Mouse (Mus musculus): Measurements from ENCODE around the gene Cnst.

The Cnst gene

DNA sequence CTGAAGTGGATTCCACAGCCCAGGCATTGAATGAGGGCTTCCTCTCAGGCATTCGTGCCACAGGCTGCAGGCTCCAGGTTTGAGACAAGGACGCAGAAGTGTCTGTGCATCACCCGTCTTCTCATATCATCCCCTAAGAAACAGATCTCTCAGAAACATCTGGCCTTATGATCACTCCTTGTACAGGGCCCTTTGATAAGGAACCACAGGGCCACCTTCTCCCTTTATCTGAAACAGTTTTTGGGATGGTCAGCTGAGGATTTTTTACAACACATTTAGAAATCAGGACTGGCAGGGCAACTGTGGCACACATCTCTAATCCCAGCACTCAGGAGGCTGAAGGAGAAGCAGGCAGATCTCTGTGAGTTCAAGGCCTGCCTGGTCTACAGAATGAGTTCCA, 103.2 kb downstream of the Cnst start:
- no peak for DNase-seq

DNA sequence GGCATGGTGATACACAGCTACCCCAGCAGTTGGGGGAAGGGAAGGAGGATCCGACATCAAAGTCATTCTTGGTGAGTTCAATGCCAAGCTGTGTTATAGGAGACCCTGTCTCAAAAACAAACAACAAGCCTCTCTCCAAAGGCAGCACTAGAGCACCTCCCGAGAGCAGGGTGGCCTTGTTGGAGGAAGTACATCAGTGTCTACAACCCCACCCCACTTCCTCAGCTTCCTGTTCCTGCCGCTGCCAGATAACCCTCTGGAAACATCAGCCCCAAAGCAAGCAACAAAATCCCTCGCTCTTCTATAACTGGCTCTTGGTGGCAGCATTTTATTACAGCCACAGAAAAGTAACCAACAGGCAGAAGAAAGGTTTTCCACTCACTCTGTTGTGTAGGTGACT, 104.1 kb downstream of the Cnst start:
- no peak for DNase-seq

DNA sequence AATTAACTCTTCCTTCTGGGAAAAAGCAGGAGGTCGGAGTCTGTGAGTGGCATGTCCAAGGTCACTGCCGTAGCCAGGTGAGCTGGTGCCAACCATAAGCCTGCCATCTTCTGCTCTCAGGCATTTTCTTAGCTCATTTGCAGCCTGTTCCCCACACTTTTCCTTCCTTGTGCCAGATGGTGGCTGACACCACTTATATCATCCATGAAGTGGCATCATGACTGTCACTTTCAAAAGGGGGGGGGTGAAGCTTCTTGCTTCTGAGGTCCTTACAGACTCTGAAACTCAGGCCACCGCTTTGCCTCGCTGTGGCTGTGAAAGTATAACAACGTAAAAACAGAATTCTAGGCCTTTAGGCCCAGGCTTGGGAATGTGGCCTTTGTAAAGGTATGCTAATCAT, 105.1 kb downstream of the Cnst start:
- no peak for DNase-seq

DNA sequence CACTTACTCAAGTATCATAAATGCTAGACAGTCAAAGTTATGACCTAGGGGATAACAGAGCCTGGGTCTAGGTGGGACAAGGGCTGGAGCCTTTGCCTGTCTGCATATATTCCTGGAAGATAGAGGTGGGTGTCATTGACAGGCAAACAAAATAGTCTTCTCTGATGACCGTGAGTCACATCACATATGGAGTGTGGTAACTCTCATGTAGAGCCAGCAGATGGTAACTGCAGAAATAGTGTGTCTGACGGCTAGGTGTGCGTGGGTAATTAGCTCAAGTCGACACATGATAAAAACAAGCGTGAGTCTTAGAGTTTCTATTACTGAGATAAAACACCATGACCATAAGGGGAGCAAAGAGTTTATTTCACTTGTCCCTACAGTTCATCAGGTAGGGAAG, 116.9 kb downstream of the Cnst start:
- DNase-seq: no peak

DNA sequence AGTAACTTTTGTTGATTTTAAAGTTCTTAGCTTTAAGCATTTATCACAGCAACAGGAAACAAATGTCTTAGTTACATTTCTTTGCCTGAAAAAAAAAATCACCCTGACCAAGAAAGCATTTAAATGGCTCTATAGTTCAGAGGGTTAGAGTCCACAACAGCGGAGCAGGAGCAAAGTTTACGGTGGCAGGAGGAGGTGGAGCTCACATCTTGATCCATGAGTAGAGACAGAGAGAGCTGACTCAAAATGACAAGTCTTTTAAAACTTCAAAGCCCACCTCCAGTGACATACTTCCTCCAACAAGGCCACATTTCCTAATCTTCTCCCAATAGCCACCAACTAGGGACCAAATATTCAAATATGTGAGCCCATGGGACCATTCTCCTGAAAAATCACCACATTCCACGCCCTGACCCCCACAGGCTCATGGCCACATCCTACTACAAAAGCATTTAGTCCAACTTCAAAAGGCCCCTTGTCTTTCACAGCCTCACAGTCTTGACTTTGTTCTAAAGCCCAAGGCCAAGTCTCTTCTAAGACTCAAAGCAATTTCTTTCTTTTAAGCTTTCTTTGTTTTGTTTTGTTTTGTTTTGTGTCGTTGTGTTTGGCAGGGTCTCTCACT, 118.2 kb downstream of the Cnst start:
- no peak for DNase-seq

DNA sequence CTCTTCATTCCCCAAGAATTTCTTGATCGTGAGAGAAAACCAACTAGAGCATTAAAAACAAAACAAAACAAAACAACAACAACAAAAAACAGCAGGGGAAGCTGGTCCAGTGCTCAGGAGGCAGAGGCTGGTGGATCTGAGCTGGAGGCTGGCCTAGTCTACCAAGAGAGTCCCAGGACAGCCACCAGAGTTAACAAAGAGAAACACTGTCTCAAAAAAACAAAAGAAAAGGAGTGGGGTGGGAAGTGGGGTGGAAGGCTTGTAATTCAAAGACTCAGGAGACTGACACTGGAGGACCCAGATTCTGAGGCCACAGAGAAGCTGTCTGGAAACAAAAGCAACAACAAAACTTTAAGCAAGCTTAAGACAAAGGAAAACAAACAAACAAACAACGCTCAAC, 120.8 kb downstream of the Cnst start:
- DNase-seq: no peak

DNA sequence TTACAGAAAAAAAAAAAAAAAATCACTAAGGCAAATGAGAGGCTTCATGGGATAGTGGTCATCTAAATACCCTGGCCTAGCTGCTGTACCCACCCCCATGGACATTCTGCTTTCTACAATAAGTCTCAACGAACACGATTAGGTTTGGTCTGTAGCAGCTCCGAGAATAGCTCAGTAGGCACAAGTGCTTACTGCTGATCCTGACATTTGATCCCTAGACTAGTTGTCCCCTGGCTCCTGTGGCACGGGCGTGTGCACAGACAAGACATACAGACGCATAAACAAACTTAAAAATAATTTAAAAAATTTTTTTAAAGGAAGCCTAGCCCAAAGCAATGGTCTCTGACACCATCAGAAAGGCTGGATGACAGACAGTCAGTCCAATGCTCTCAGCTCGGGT, 121.3 kb downstream of the Cnst start:
- no peak for DNase-seq

DNA sequence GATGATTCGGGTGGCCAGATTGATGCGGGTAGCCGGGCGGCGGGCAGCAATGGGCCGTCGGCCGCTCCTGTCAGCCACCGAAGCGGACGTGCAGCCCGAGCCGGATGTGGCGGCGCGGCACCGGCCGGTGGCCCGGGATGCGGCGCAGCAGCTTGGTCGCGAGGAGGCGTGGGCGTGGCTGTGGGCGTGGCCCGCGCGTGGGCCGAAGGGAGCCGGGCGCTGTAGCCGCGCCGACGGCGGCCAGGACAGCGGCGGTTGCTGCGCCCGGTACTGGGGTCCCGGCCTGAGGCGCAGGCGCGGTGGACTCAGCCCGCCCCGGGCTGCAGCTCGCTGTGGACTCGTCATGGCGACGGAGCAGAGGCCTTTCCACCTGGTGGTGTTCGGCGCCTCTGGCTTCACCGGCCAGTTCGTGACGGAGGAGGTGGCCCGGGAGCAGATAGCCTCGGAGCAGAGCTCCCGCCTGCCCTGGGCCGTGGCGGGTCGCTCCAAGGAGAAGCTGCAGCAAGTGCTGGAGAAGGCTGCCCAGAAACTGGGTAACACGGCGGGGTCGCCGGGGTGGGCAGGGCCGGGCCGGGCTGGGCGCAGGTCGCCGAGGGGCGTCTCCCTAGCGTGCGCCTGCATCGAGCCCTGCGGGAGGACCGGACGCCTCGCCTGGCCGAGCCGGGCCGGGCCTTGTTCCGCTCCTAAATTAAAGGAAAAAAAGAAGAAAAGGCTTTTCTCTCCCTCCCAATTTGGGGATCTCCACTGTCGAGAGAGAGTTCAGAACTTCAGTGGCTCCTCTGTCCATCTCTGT, 122.0 kb downstream of the Cnst start, which contains the start of gene Sccpdh:
Gene Sccpdh (plus strand): TSS at position 198 of the 793 bp plus-strand sequence.
- peak; percentile 89 for DNase-seq

DNA sequence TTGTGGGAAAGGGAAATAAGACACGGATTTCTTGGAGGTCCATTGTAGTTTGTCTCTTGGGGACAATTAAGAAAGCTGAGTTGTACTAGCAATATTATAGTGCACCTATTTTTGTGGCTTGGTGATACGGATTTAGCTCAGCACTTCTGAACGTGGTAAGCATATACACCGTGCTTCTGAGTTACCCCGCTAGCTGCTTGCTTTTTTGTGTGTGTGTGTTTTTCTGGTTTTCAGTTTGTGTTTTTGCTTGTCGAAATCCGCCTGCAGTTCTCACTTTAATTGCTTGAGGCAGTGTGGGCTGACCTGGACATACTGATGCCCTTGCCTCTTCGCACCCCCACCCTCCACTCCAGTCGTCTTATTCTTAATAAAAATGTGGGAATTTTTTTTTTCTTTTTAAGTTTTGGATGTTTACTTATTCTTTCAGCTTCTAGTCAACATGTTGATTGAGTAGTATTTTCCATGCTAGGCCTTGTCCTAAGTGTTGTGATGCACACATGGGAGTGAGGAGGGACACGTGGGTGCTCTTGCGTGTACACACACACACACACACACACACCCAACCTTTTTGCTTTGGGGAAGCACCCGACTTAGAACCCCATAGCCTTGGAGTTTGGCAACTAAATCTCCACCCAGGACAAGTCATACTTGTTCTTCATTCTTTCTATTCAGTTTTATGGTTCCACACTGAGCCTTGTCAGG, 122.8 kb downstream of the Cnst start:
- DNase-seq: no peak

DNA sequence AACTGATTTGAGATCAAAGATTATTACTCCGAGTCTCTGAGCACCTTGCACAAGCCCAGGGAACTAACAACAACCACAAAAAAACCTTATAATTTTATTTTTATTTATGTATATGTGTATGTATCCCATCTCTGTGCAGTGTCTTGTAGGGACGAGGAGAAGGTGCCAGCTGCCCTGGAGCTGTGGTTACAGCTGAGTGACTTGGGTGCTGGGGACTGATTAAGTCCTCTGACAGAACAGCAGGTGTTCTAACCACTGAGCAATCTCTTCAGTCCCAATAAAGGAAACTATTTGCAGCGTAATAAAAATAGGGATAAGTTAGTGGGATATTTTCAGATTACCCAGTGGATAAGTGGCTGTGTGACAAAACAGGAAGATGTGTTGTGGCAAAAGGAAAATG, 128.2 kb downstream of the Cnst start:
- DNase-seq: no peak

DNA sequence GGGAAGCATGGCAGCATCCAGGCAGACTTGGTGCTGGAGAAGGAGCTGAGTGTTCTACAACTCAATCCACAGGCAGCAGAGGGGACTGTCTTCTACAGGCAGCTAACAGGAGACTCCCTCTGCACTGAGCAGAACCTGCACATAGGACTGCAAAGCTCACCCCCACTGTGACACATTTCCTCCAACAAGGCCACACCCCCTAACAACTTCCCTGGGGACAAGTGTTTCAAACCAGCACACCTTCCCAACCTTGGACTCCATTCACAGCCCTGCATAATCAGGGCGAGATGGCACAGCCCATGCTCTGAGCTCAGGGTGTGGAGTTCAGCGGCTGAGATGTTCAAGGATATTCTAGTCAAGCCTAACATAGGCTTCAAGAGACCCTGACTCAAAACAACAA, 130.9 kb downstream of the Cnst start:
- no peak for DNase-seq
